Mouse (Mus musculus): ENCODE results near the gene Slc25a29.

The Slc25a29 gene

DNA sequence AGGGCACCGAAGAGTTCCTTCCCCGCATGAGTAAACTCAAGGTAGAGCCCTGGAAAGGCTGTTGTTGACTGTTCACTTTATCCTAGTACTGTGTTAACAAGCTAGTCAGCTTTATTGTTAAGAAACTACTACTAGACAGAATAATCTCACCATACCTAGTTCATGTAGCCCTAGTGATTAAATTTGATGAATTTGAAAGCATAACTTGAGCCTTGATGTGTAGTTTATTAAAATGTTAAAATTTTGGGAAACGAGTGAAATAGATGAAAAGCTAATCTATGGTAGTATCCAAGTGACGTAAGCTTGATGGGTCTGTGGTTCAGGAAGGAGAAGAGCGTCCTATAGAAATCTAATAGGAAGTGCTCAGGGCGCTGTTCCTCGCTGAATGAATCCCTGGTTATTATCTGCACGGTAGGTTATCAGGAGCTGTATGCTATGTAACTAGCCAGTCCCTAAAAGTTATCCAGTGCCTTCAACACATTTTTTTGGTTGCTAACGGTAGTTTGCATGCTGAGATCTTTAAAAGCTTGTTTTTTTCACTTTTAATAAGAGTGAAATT, 40.6 kb downstream of the Slc25a29 start:
- DNase-seq (ENCODE audit: low read depth, low spot score): peak; percentile 63

- DNase-seq (ENCODE audit: low read depth, low spot score): peak; percentile 68
These were observed 41.5 kb downstream of the Slc25a29 start for GRCm38 (mm10) chr12:108794078-108794711.

GRCm38 (mm10) chr12:108793453-108793941, 42.2 kb downstream of the Slc25a29 start:
- DNase-seq (ENCODE audit: low read depth, low spot score): no peak

GRCm38 (mm10) chr12:108792546-108793452, 42.9 kb downstream of the Slc25a29 start, which contains the start of gene Yy1:
Gene Yy1, plus strand, starts transcription at chr12:108792973.
- peak; percentile 95 for DNase-seq (ENCODE audit: low read depth, low spot score)

DNA sequence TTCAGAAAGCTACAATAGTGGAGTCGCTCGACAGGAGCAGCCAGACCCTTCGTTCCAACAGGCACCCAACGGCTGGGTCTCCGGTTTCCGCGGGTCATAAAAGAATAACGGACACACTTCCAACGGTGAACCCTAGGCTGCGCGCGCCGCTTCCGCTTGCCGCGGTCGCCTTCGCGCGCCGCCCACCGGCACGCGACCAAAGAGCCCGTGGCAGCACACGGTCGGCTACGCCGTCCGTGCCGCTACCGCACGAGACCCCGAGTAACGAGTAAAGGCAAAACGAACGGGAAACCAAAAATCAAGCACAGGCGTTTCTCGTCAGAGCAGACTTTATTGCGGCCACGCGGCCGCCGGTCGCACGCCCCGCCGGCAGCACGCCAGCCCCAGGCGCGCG, 43.5 kb downstream of the Slc25a29 start:
- peak; percentile 86 for DNase-seq (ENCODE audit: low read depth, low spot score)

GRCm38 (mm10) chr12:108787329-108787728, 48.4 kb downstream of the Slc25a29 start:
- DNase-seq (ENCODE audit: low read depth, low spot score): no peak

DNA sequence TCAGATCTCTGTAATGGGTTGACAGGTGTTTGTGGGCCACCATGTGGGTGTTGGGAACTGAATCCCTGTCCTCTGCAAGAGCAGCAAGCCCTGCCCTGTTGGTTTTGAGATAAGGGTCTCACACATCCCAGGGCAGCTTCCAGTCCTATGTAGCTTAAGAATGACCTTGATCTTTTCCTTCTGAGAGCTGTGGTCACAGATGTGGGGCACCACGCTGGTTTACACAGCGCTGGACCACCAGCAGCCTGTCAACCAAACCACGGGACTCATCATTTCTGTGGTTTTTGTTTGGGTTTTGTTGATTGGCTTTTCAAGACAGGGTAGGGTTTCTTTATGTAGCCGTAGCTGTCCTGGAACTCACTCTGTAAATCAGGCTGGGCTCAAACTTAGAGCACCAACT, 50.5 kb downstream of the Slc25a29 start:
- no peak for DNase-seq (ENCODE audit: low read depth, low spot score)

GRCm38 (mm10) chr12:108780108-108780877, 55.4 kb downstream of the Slc25a29 start:
- no peak for DNase-seq (ENCODE audit: low read depth, low spot score)

Measured in 3T3-L1 (cell line).